Mouse (Mus musculus) CH12.LX (cell line): ENCODE results near the gene Dbt. TPM values are rescaled to one million over a fixed set of nuclear protein-coding genes. Genes with fewer than 3 reads are reported as not detected.

Experiments used
- DNase-seq: peaks from one replicate; pipeline ENCODE4 v3.0.0-alpha.2; 2013; ENCODE audit errors: extremely low read depth
- H3K27ac ChIP-seq: 2 replicates; pipeline ENCODE4 v1.5.1; 2012; ENCODE audit warnings: low read depth, mild to moderate bottlenecking, control low read depth, moderate library complexity; ENCODE audit not compliant: insufficient read depth
- H3K27me3 ChIP-seq: replicated peaks from 2 replicates; pipeline ENCODE3; 2012; ENCODE audit warnings: inconsistent platforms
- H3K36me3 ChIP-seq, 2 experiments: replicated peaks in 1 of 2; 2 replicates each; pipeline versions ENCODE3 to v1.6.1; 2012; ENCODE audit warnings: inconsistent platforms in 1 of 2, low read length in 1 of 2, mild to moderate bottlenecking in 1 of 2, mixed read lengths in 1 of 2, moderate library complexity in 1 of 2; ENCODE audit not compliant: control insufficient read depth in 1 of 2, insufficient read depth in 1 of 2
- H3K4me1 ChIP-seq, 2 experiments: 2 replicates each; pipeline ENCODE4 v1.6.1; 2012; ENCODE audit warnings: inconsistent platforms in 1 of 2, moderate library complexity in 1 of 2; ENCODE audit not compliant: insufficient read depth in 2 of 2, control insufficient read depth in 1 of 2
- H3K4me2 ChIP-seq: 2 replicates; pipeline ENCODE4 v1.6.1; 2012; ENCODE audit warnings: low read depth, mild to moderate bottlenecking, control low read depth; ENCODE audit not compliant: poor library complexity, insufficient read depth, severe bottlenecking
- H3K4me3 ChIP-seq, 3 experiments: fragments of 150-350 bp in 1 of 3; sonication (generic) in 1 of 3; replicated peaks in 1 of 3; 2 replicates each; pipeline versions ENCODE3 to v1.5.1; 2011 to 2012; ENCODE audit warnings: low read depth in 2 of 3, low read length in 2 of 3, mild to moderate bottlenecking in 2 of 3, moderate library complexity in 2 of 3, control low read depth in 1 of 3, improper control_type of control experiment in 1 of 3, inconsistent platforms in 1 of 3, mixed read lengths in 1 of 3; ENCODE audit not compliant: poor library complexity in 1 of 3
- H3K79me2 ChIP-seq: replicated peaks from 2 replicates; pipeline ENCODE4 v1.6.1; 2012; ENCODE audit warnings: mild to moderate bottlenecking, moderate library complexity; ENCODE audit not compliant: control insufficient read depth, poor library complexity, insufficient read depth, severe bottlenecking; ENCODE audit errors: extremely low read depth
- H3K9ac ChIP-seq: 2 replicates; pipeline ENCODE4 v1.6.1; 2012; ENCODE audit warnings: low read depth, mild to moderate bottlenecking, control low read depth, moderate library complexity; ENCODE audit not compliant: insufficient read depth
- H3K9me3 ChIP-seq: replicated peaks from 2 replicates; pipeline ENCODE3; 2012; ENCODE audit warnings: low read length, inconsistent platforms, mixed read lengths
- CHD2 ChIP-seq: IDR thresholded peaks from 2 replicates; pipeline ENCODE4 v1.6.1; 2011; ENCODE audit warnings: low read length, improper control_type of control experiment
- CTCF ChIP-seq, 2 experiments: IDR thresholded peaks in 1 of 2; conservative IDR thresholded peaks in 1 of 2; 2 replicates each; pipeline ENCODE4 v1.5.1; 2011 to 2012; ENCODE audit warnings: low read depth in 2 of 2, low read length in 2 of 2, improper control_type of control experiment in 1 of 2, inconsistent platforms in 1 of 2, mild to moderate bottlenecking in 1 of 2, moderate library complexity in 1 of 2
- E2F4 ChIP-seq: IDR thresholded peaks from 2 replicates; pipeline ENCODE4 v1.6.1; 2011; ENCODE audit warnings: low read depth, low read length, improper control_type of control experiment; ENCODE audit not compliant: insufficient replicate concordance
- ELF1 ChIP-seq: IDR thresholded peaks from 2 replicates; pipeline ENCODE4 v1.6.1; 2014; ENCODE audit warnings: low read depth, mild to moderate bottlenecking, inconsistent platforms, low read length, improper control_type of control experiment
- EP300 ChIP-seq: IDR thresholded peaks from 2 replicates; pipeline ENCODE4 v1.6.1; 2011; ENCODE audit warnings: low read length, improper control_type of control experiment
- HCFC1 ChIP-seq: IDR thresholded peaks from 2 replicates; pipeline ENCODE4 v1.6.1; 2012; ENCODE audit warnings: low read depth, mild to moderate bottlenecking, inconsistent platforms, low read length, improper control_type of control experiment
- IRF4 ChIP-seq: IDR thresholded peaks from 2 replicates; pipeline ENCODE4 v1.6.1; 2014; ENCODE audit warnings: low read depth, mild to moderate bottlenecking, inconsistent platforms, low read length, improper control_type of control experiment
- JUN ChIP-seq: IDR thresholded peaks from 2 replicates; pipeline ENCODE4 v1.6.1; 2011; ENCODE audit warnings: low read depth, mild to moderate bottlenecking, low read length, improper control_type of control experiment, moderate library complexity; ENCODE audit not compliant: insufficient read depth
- KAT2A ChIP-seq: IDR thresholded peaks from 2 replicates; pipeline ENCODE4 v1.6.1; 2012; ENCODE audit warnings: low read length, improper control_type of control experiment, inconsistent platforms; ENCODE audit not compliant: insufficient replicate concordance
- MAFK ChIP-seq: IDR thresholded peaks from 2 replicates; pipeline ENCODE4 v1.6.1; 2011; ENCODE audit warnings: low read length, improper control_type of control experiment; ENCODE audit not compliant: insufficient replicate concordance
- MAX ChIP-seq: IDR thresholded peaks from 2 replicates; pipeline ENCODE4 v1.6.1; 2011; ENCODE audit warnings: low read length, improper control_type of control experiment
- MXI1 ChIP-seq: IDR thresholded peaks from 2 replicates; pipeline ENCODE4 v1.6.1; 2011; ENCODE audit warnings: mild to moderate bottlenecking, low read depth, low read length, improper control_type of control experiment
- MYC ChIP-seq: IDR thresholded peaks from 2 replicates; pipeline ENCODE4 v1.6.1; 2011; ENCODE audit warnings: low read depth, mild to moderate bottlenecking, improper control_type of control experiment, low read length
- PAX5 ChIP-seq: IDR thresholded peaks from 2 replicates; pipeline ENCODE4 v1.6.1; 2012; ENCODE audit warnings: low read length, inconsistent platforms, mixed read lengths
- POLR2AphosphoS2 ChIP-seq: IDR thresholded peaks from 2 replicates; pipeline ENCODE4 v1.6.1; 2011; ENCODE audit warnings: low read depth, low read length, improper control_type of control experiment
- RCOR1 ChIP-seq: conservative IDR thresholded peaks from 2 replicates; pipeline ENCODE4 v1.6.1; 2012; ENCODE audit warnings: low read depth, mild to moderate bottlenecking, inconsistent platforms, low read length, improper control_type of control experiment
- UBTF ChIP-seq: IDR thresholded peaks from 2 replicates; pipeline ENCODE4 v1.6.1; 2012; ENCODE audit warnings: low read depth, mild to moderate bottlenecking, inconsistent platforms, low read length, improper control_type of control experiment, moderate library complexity
- USF1 ChIP-seq: IDR thresholded peaks from 2 replicates; pipeline ENCODE4 v1.6.1; 2014; ENCODE audit warnings: low read depth, mild to moderate bottlenecking, inconsistent platforms, low read length, improper control_type of control experiment
- ZKSCAN1 ChIP-seq: IDR thresholded peaks from 2 replicates; pipeline ENCODE4 v1.6.1; 2012; ENCODE audit warnings: low read depth, inconsistent platforms, low read length, improper control_type of control experiment, borderline replicate concordance
- dilution Hi-C: fragments of 300-500 bp; cut with MboI; formaldehyde crosslinking; loops from 2 replicates; pipeline ENCODE4 v1.14.3; 2020; ENCODE audit warnings: low sequenced_read_pairs; ENCODE audit not compliant: extremely low pct_unique_long_range_greater_than_20kb, extremely low pct_ligation_motif_present
- in situ Hi-C: fragments of 300-500 bp; cut with MboI; formaldehyde crosslinking; loops from 3 replicates; pipeline ENCODE4 v1.14.3; 2019; ENCODE audit warnings: low sequenced_read_pairs, low pct_ligation_motif_present, low pct_unique_long_range_greater_than_20kb, mixed read lengths
- polyA plus RNA-seq: library from polyadenylated mRNA; unstranded; fragments of >175 nt; gene quantifications from 2 replicates; pipeline ENCODE4 v1.2.1, GENCODE M21; 2012; ENCODE audit warnings: low read depth; ENCODE audit not compliant: insufficient read length
- total RNA-seq, 2 experiments: library from RNA; depleted of rRNA; stranded (reverse); fragments of 300-350 nt in 1 of 2; fragments of >200 nt in 1 of 2; gene quantifications; 2 replicates each; pipeline ENCODE4 v1.2.3; 2012 to 2014

Dbt gene
- total and polyA plus RNA-seq, 3 experiments, result 11.2 to 21.3 (median 20.4) TPM

DNA sequence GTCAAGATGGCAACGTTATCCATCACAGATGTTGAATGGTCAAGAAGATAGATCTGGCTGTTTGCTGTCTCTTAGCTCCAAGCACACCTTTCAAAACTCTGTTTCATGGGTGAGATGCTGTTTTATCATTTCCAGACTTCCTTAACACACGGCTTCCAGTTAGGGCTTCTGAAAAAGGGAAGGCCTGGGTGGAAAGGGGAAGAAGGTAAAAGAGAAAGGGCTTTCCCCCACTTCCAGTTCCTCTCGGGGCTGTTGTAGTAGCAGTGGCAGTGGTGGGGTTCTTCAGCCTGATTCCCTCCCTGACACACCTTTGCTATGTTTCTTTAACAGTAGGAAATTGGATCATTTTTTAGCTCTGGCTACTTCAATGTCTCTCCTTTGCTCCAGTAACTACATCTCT, 30.1 kb upstream of the Dbt start:
- TF ChIP-seq IRF4 (peak; percentile 89), HCFC1 (no peak), JUN (no peak), MYC (0 out of 2 replicates have a peak, but pooled peaks have one; percentile 16), USF1 (no peak), EP300 (peak; percentile 92), CHD2 (0 out of 2 replicates have a peak, but pooled peaks have one; percentile 16)
- H3K36me3 ChIP-seq, result peaks cover 3 to 8% of the 10 kb centered on the region in 2 experiments
- dilution Hi-C loops, result no loop called here
- H3K79me2 ChIP-seq, result no peaks in the 10 kb centered on the region
- no peaks in the 10 kb centered on the region for H3K27me3 ChIP-seq
- H3K27ac ChIP-seq, result no peak overlapping the region
- no peaks in the 10 kb centered on the region for H3K9me3 ChIP-seq
- peaks cover 14 to 25% of the 10 kb centered on the region in 2 experiments for H3K4me1 ChIP-seq
- H3K4me2 ChIP-seq, result peak overlapping the region; percentile 38; the same call in 1 of the 2 replicates
- peak; percentile 61 for DNase-seq
- in situ Hi-C loops, result no loop called here
- no peak overlapping the region for H3K9ac ChIP-seq
- H3K4me3 ChIP-seq, result no peak overlapping the region

DNA sequence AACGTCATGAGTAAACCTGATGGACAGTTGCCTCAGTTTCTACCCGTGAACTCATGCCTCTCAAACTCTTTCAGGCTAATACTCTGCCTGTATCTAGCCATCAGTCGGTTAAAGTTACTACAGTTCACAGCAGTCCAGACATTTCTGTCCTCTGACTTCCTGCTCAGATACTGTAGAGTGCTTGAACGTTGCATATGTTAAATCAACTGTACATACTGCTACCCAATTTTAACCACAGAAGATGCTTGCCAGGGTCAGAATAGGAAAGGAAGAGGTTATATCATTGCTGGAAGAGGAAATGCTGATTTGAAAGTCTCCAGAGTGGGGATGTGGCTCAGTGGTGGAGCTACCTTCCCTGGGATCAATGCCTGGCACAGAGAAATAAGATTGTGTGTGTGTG, 29.6 kb upstream of the Dbt start:
- Histone ChIP-seq H3K9ac (no peak overlapping the region), H3K9me3 (no peaks in the 10 kb centered on the region), H3K79me2 (no peaks in the 10 kb centered on the region), H3K4me2 (no peak overlapping the region; the same call in 1 of the 2 replicates), H3K27ac (no peak overlapping the region), H3K4me1 (peaks cover 14 to 25% of the 10 kb centered on the region in 2 experiments), H3K4me3 (no peak overlapping the region), H3K27me3 (no peaks in the 10 kb centered on the region), H3K36me3 (peaks cover 9 to 13% of the 10 kb centered on the region in 2 experiments)
- peak; percentile 20 for DNase-seq
- dilution Hi-C loops (no loop called here), in situ Hi-C loops (no loop called here)
- TF ChIP-seq POLR2AphosphoS2, result no peak
- TF ChIP-seq MYC, result no peak
- TF ChIP-seq CHD2, result no peak
- no peak for TF ChIP-seq PAX5
- TF ChIP-seq UBTF, result no peak
- no peak for TF ChIP-seq CTCF (conservative IDR thresholded peaks at IDR 0.05 in 1 of 2, IDR thresholded peaks at IDR 0.05 in 1 of 2; ENCODE audit: low read depth in 2 of 2, low read length in 2 of 2)
- no peak for TF ChIP-seq MXI1
- no peak for TF ChIP-seq ZKSCAN1
- no peak for TF ChIP-seq IRF4
- TF ChIP-seq USF1, result no peak
- TF ChIP-seq E2F4, result no peak
- no peak for TF ChIP-seq MAX
- TF ChIP-seq KAT2A, result no peak
- TF ChIP-seq MAFK, result no peak
- TF ChIP-seq ELF1, result no peak
- no peak for TF ChIP-seq RCOR1
